Mouse (Mus musculus): ENCODE data around the gene Hlf. TPM values are rescaled to one million over a fixed set of nuclear protein-coding genes. Genes with fewer than 3 reads are reported as not detected.

Gene Hlf
- polyA plus RNA-seq, 1 experiment, result 0.54 TPM

DNA sequence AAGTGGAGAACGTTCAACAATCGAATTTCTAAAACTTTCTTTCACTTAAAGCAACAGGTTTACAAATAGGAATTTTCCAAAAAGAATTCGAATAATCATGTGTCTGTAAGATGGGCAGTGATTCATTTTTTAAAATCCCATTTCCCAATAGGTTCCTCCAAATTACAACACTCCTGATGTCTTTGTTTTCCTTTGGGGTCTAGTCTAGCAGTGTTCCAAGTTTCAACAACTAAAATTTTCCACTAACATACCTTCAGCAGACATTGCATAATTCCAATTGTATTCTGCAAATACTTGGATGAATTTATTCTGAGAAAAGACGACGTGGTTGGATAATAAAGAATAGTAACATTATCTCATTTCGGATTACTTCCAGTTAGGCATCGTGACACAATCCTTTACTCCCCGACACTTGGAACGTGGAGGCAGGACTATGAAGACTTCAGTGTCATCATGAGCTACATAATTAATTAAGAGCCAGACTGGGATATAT lies 60.4 kb downstream of the Hlf start:
- H3K27ac ChIP-seq (ENCODE audit: insufficient read depth, low read length), result no peak overlapping the region
- no peaks in the 10 kb centered on the region for H3K36me3 ChIP-seq (ENCODE audit: control insufficient read depth, insufficient read depth, low read length)
- TF ChIP-seq CTCF (IDR thresholded peaks at IDR 0.05; ENCODE audit: extremely low read depth, insufficient read depth, insufficient read length, insufficient replicate concordance) (no peak), POLR2A (IDR thresholded peaks at IDR 0.05; ENCODE audit: low read depth, low read length) (no peak)
- H3K4me1 ChIP-seq (ENCODE audit: control insufficient read depth, insufficient read depth, insufficient read length), result no peaks in the 10 kb centered on the region
- 86% methylated on average over 9 of the region's 9 CpGs for WGBS
- no peaks in the 10 kb centered on the region for H3K27me3 ChIP-seq (ENCODE audit: control insufficient read depth, insufficient read depth, low read length)
- no peak overlapping the region for H3K4me3 ChIP-seq (ENCODE audit: extremely low read depth, insufficient read depth, insufficient read length)
- DNase-seq (ENCODE audit: low read depth in 1 of 2, low spot score in 2 of 2), result no peak

DNA sequence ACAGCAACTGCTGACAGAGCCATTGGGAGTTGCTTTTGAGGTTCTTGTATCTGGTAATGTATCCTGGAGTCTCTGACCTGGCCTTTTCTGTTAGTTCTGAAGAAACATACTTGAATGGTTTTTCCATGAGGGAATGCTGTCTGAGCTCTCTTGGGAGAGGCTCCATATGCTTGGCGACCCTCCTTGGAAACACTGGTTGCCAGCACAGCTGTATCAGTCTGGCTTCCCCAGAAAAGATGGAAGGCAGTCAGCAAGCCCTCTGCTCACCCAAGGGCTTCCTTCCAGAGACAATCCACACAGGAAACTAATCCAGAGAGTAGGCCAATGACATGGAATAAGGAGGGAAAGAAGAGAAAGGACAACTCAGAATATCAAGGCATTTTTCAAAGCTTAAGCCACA lies 63.9 kb downstream of the Hlf start:
- no peak for DNase-seq (ENCODE audit: low read depth in 1 of 2, low spot score in 2 of 2)
- H3K4me3 ChIP-seq (ENCODE audit: extremely low read depth, insufficient read depth, insufficient read length), result no peak overlapping the region
- H3K36me3 ChIP-seq (ENCODE audit: control insufficient read depth, insufficient read depth, low read length), result no peaks in the 10 kb centered on the region
- WGBS, result 71% methylated on average over 1 of the region's 1 CpGs
- TF ChIP-seq CTCF (IDR thresholded peaks at IDR 0.05; ENCODE audit: extremely low read depth, insufficient read depth, insufficient read length, insufficient replicate concordance), result no peak
- no peak for TF ChIP-seq POLR2A (IDR thresholded peaks at IDR 0.05; ENCODE audit: low read depth, low read length)
- H3K27me3 ChIP-seq (ENCODE audit: control insufficient read depth, insufficient read depth, low read length), result no peaks in the 10 kb centered on the region
- no peak overlapping the region for H3K27ac ChIP-seq (ENCODE audit: insufficient read depth, low read length)
- H3K4me1 ChIP-seq (ENCODE audit: control insufficient read depth, insufficient read depth, insufficient read length), result no peaks in the 10 kb centered on the region

DNA sequence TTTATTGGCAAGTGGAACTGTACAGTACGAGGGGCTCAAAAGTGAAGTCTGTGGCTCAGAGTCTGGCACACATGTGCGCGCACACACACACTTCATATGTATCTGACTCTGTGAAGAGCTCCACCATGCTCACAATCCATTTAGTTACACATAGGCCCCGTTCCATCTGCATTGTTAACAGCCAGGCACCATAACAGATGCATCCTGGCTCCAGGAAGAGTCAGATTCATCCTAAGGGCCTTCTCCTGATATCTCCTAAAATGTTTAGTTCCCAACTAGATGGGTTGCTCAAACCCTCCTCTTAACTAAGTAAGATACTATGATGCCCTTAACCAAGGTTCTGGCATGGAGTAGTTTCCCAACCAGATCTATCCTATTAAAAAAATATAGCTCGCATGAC lies 64.5 kb downstream of the Hlf start:
- Histone ChIP-seq H3K27me3 (ENCODE audit: control insufficient read depth, insufficient read depth, low read length) (no peaks in the 10 kb centered on the region), H3K4me1 (ENCODE audit: control insufficient read depth, insufficient read depth, insufficient read length) (no peaks in the 10 kb centered on the region), H3K27ac (ENCODE audit: insufficient read depth, low read length) (no peak overlapping the region), H3K36me3 (ENCODE audit: control insufficient read depth, insufficient read depth, low read length) (no peaks in the 10 kb centered on the region), H3K4me3 (ENCODE audit: extremely low read depth, insufficient read depth, insufficient read length) (no peak overlapping the region)
- no peak for TF ChIP-seq POLR2A (IDR thresholded peaks at IDR 0.05; ENCODE audit: low read depth, low read length)
- no peak for TF ChIP-seq CTCF (IDR thresholded peaks at IDR 0.05; ENCODE audit: extremely low read depth, insufficient read depth, insufficient read length, insufficient replicate concordance)
- 97% methylated on average over 5 of the region's 5 CpGs for WGBS
- no peak for DNase-seq (ENCODE audit: low read depth in 1 of 2, low spot score in 2 of 2)

DNA sequence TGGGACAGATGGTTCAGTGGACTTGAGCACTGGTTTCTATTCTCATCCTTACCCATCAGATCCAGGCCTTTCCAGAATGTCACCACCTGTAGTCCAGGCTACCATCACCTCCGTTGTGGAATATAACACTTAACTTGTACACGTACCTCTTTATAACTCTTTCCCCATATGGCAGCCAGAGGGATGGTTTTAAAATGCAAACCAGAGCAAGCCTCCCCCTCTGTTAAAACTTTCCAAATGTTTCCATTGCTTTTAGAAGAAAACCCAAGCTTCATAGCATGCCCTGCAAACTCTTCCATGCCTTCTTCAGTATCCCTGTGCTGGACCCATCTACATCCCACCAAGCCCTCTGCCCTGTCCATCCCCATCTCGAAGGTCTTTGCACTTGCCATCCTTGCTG lies 66.1 kb downstream of the Hlf start:
- Histone ChIP-seq H3K4me1 (ENCODE audit: control insufficient read depth, insufficient read depth, insufficient read length) (no peaks in the 10 kb centered on the region), H3K27me3 (ENCODE audit: control insufficient read depth, insufficient read depth, low read length) (no peaks in the 10 kb centered on the region), H3K36me3 (ENCODE audit: control insufficient read depth, insufficient read depth, low read length) (no peaks in the 10 kb centered on the region), H3K27ac (ENCODE audit: insufficient read depth, low read length) (no peak overlapping the region), H3K4me3 (ENCODE audit: extremely low read depth, insufficient read depth, insufficient read length) (no peak overlapping the region)
- TF ChIP-seq POLR2A (IDR thresholded peaks at IDR 0.05; ENCODE audit: low read depth, low read length) (no peak), CTCF (IDR thresholded peaks at IDR 0.05; ENCODE audit: extremely low read depth, insufficient read depth, insufficient read length, insufficient replicate concordance) (no peak)
- DNase-seq (ENCODE audit: low read depth in 1 of 2, low spot score in 2 of 2), result no peak
- 89% methylated on average over 3 of the region's 3 CpGs for WGBS

DNA sequence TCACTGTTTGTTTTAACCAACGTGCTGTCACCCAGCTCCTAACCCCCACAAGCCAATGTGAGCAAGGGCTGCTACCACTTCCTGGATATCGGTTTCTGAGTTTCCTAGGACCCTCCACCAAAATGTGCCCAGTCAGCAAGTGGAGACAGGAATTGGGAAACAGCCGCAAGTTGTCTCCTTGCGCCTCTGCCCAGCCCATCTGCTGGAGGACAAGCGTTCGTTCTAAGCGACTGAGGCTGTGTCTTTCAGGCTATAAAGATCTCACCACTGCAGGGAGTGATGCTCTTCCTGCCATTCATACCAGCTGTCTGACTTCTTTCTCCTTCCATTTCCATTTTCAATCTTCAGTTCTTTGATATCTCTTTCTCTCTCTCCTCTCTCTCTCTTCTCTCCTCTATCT lies 69.8 kb downstream of the Hlf start:
- no peak for TF ChIP-seq POLR2A (IDR thresholded peaks at IDR 0.05; ENCODE audit: low read depth, low read length)
- TF ChIP-seq CTCF (IDR thresholded peaks at IDR 0.05; ENCODE audit: extremely low read depth, insufficient read depth, insufficient read length, insufficient replicate concordance), result no peak
- WGBS, result 77% methylated on average over 7 of the region's 7 CpGs
- H3K27ac ChIP-seq (ENCODE audit: insufficient read depth, low read length), result no peak overlapping the region
- no peaks in the 10 kb centered on the region for H3K27me3 ChIP-seq (ENCODE audit: control insufficient read depth, insufficient read depth, low read length)
- DNase-seq (ENCODE audit: low read depth in 1 of 2, low spot score in 2 of 2), result no peak
- H3K4me1 ChIP-seq (ENCODE audit: control insufficient read depth, insufficient read depth, insufficient read length), result no peaks in the 10 kb centered on the region
- H3K36me3 ChIP-seq (ENCODE audit: control insufficient read depth, insufficient read depth, low read length), result no peaks in the 10 kb centered on the region
- H3K4me3 ChIP-seq (ENCODE audit: extremely low read depth, insufficient read depth, insufficient read length), result no peak overlapping the region

DNA sequence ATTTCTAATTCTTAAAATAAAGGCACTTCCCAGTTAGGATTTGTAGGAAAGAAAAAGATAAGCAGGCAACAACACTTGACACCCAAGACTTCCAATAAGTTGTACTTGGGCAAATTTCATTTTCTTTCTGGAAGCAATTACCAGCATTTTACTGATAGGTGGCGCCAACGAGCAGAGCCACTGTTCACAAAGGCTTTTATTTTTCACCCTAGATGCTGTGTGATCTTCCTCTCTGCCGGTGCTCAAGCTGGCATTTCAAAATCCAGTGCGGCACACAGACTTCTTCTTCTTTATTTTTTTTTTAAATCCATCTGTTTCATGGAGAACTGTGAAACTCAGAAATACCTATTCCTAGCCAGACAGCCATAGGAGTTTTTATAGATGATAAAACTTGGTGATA lies 73.2 kb downstream of the Hlf start:
- TF ChIP-seq CTCF (IDR thresholded peaks at IDR 0.05; ENCODE audit: extremely low read depth, insufficient read depth, insufficient read length, insufficient replicate concordance) (peak; percentile 14; the same call in 1 of the 2 replicates), POLR2A (IDR thresholded peaks at IDR 0.05; ENCODE audit: low read depth, low read length) (no peak)
- DNase-seq (ENCODE audit: low read depth in 1 of 2, low spot score in 2 of 2), result no peak
- H3K27me3 ChIP-seq (ENCODE audit: control insufficient read depth, insufficient read depth, low read length), result no peaks in the 10 kb centered on the region
- no peak overlapping the region for H3K4me3 ChIP-seq (ENCODE audit: extremely low read depth, insufficient read depth, insufficient read length)
- H3K27ac ChIP-seq (ENCODE audit: insufficient read depth, low read length), result no peak overlapping the region
- WGBS, result 3% methylated on average over 4 of the region's 4 CpGs
- H3K36me3 ChIP-seq (ENCODE audit: control insufficient read depth, insufficient read depth, low read length), result no peaks in the 10 kb centered on the region
- no peaks in the 10 kb centered on the region for H3K4me1 ChIP-seq (ENCODE audit: control insufficient read depth, insufficient read depth, insufficient read length)

DNA sequence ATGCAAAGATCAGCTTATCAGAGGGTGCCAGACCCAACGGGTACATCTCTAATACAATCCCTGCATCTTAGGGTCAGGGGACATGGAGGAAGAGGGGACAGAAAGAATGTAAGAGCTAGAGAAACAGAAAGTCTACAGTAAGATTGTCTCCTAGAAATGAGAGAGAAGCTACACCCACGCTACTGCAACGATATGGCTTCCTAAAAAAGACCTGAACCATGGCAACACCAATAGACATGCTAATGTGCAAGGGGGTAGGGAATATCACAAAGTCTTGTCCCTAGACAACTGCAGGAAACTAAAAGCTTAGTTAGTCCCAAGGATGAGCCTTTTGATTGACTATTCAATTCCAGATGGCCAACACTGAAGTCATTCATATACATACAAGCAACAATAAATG lies 76.1 kb downstream of the Hlf start:
- H3K36me3 ChIP-seq (ENCODE audit: control insufficient read depth, insufficient read depth, low read length), result no peaks in the 10 kb centered on the region
- H3K27ac ChIP-seq (ENCODE audit: insufficient read depth, low read length), result no peak overlapping the region
- no peak overlapping the region for H3K4me3 ChIP-seq (ENCODE audit: extremely low read depth, insufficient read depth, insufficient read length)
- H3K27me3 ChIP-seq (ENCODE audit: control insufficient read depth, insufficient read depth, low read length), result no peaks in the 10 kb centered on the region
- 81% methylated on average over 3 of the region's 3 CpGs for WGBS
- no peaks in the 10 kb centered on the region for H3K4me1 ChIP-seq (ENCODE audit: control insufficient read depth, insufficient read depth, insufficient read length)
- no peak for DNase-seq (ENCODE audit: low read depth in 1 of 2, low spot score in 2 of 2)
- TF ChIP-seq POLR2A (IDR thresholded peaks at IDR 0.05; ENCODE audit: low read depth, low read length), result no peak
- no peak for TF ChIP-seq CTCF (IDR thresholded peaks at IDR 0.05; ENCODE audit: extremely low read depth, insufficient read depth, insufficient read length, insufficient replicate concordance)

Measured in spleen, adult 2 months (tissue).